Mouse (Mus musculus) T-helper 2 cell (primary cell): ENCODE data around the gene Actl6b.

Experiments used
- in situ Hi-C: fragments of 300-600 bp; cut with MboI, MseI; formaldehyde crosslinking; loops from one replicate; pipeline ENCODE4 v1.15.1; 2025; ENCODE audit warnings: high pct_unique_total_duplicates

The Actl6b gene

DNA sequence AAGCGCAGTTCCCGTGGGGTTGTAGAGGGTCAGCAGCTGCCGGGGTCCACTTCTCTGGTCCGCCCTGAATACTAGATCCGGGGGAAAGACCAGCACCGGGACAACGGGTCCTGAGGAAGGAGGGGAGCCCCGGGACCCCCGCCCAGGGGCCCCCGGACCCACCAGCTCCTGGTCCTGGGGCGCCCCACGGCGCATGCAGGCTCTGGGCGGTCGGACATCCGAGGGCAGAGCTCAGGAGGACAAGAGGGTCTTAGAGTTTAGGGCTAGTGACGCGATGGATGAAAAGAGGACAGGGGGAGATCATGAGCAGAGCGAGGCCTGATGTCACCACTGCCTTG lies 46.9 kb downstream of the Actl6b start:
- in situ Hi-C loops: loop anchor here (5.0 to 25.0 kb wide), 3 partner anchors 42 to 1662 kb away; partner anchors contain the start of genes Get4, Sap25 and Ufsp1

- in situ Hi-C loops: loop anchor here (5.0 to 25.0 kb wide), 3 partner anchors 42 to 1662 kb away; partner anchors contain the start of genes Get4, Sap25 and Ufsp1
Observed at GRCm38 (mm10) chr5:137600619-137601364, 47.5 kb downstream of the Actl6b start, which contains the start of gene Mospd3. Gene Mospd3, minus strand, starts transcription at chr5:137601058.

DNA sequence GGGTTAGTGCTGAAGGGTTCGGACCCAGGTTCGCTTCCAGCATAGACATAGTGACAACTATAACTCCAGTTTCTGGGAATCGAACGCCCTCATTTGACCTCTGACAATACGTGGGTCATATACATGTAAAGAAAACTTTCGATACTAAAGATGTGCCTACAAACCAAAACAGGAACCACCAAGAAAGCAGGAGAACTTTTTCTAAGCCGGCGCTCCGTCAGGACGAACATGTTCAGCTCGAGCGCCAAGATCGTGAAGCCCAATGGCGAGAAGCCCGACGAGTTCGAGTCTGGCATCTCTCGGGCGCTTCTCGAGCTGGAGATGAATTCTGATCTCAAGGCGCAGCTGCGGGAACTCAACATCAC lies 48.0 kb downstream of the Actl6b start:
- in situ Hi-C loops: loop anchor here (5.0 to 25.0 kb wide), 3 partner anchors 41 to 1661 kb away; partner anchors contain the start of genes Get4, Sap25 and Ufsp1

DNA sequence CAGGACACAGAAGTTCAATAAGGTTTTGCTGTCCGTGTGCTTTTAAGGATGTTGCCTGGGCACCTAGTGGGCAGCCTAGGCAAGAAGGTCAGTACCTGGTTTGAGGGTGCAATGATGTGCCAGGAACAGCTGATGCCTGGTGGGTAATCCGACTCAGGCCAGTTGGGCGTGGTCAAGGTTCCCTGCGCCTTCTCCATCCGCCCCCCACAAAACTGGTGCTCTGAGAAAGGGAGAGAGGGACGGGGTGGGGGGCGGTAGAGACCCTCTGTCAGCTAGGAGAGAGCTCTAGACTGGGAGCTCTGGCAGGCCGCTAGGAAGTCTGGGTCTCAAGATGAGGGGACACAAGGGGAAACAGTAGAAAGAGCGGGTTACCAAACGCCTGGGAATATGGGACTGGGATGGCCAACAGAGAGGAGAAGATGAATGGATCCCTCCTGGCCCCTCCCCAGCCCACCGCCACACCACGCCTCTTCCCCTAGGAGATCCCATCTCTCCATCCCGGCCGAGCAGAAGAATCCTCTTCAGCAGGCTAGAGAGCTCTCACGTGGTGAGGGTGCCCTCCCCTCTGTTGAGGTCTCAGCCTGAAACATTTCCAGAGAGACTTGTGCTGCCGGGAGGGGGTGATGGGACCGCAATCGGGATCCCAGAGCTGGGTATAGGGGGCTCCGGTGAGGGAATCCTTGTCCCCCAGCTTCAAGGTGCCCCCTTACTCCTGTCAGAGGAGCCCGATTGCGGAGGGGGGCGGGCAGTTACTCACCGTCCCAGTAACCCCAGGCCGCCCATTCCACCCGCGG lies 54.7 kb downstream of the Actl6b start:
- in situ Hi-C loops: loop anchor here (10.0 to 25.0 kb wide), 2 partner anchors 313 to 1654 kb away; partner anchors contain the start of genes Get4 and Ufsp1

GRCm38 (mm10) chr5:137608654-137609190 lies 55.4 kb downstream of the Actl6b start:
- in situ Hi-C loops: loop anchor here (10.0 to 25.0 kb wide), 2 partner anchors 314 to 1654 kb away; partner anchors contain the start of genes Get4 and Ufsp1

- in situ Hi-C loops: loop anchor here (10.0 to 25.0 kb wide), 2 partner anchors 314 to 1653 kb away; partner anchors contain the start of genes Get4 and Ufsp1
Observed at GRCm38 (mm10) chr5:137609292-137609691, 56.0 kb downstream of the Actl6b start.

DNA sequence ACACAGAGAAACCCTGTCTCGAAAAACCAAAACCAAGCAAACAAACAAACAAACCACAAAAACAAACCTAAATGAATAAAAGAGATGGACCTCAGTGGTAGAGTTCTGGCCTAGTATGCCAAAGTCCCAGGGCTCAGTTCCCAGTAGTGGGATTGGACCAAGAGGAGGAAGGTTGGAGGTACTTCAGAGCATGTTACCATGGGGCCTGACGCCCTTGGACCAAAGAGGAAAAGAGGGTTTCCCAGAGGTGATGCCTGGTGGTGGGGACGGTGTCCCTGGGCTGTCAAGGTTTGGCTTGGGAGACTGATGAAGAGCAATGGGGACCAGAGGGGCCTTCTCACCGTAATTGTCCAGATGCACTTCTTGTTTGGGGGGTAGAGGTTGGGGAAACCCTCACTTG lies 56.7 kb downstream of the Actl6b start:
- in situ Hi-C loops: loop anchor here (25.0 kb wide), 1 partner anchor 1652 kb away; the partner anchor contains the start of gene Get4

GRCm38 (mm10) chr5:137610548-137611244 lies 57.4 kb downstream of the Actl6b start:
- in situ Hi-C loops: loop anchor here (25.0 kb wide), 1 partner anchor 1652 kb away; the partner anchor contains the start of gene Get4

GRCm38 (mm10) chr5:137611245-137611602 lies 57.9 kb downstream of the Actl6b start:
- in situ Hi-C loops: loop anchor here (25.0 kb wide), 1 partner anchor 1651 kb away; the partner anchor contains the start of gene Get4

- in situ Hi-C loops: loop anchor here (25.0 kb wide), 1 partner anchor 1649 kb away; the partner anchor contains the start of gene Get4
Observed at GRCm38 (mm10) chr5:137613076-137613475, 59.8 kb downstream of the Actl6b start.

DNA sequence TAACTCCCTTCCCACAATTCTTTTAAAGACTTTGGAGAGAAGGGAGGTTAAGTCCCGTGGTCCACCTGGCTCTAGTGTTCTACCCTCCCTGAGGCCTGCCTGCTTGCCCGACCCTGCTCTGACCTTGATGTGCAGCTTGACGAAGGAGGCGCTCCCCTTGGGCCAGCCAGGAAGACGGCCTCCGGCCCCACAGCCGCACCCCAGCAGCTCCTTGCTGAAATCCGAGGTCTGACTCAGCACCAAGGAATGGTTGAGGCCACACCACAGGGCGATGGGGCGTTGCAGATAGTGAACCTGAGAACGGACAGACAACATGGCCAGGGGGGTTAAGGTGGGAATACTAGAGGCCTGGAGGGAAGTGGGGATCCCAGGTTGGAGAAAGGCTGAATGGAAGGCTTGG lies 60.2 kb downstream of the Actl6b start, which contains the start of gene Pcolce:
Gene Pcolce (minus strand): TSS at position 235 of the 400 bp plus-strand sequence.
- in situ Hi-C loops: loop anchor here (25.0 kb wide), 1 partner anchor 1649 kb away; the partner anchor contains the start of gene Get4

- in situ Hi-C loops: loop anchor here (25.0 kb wide), 1 partner anchor 1647 kb away; the partner anchor contains the start of gene Get4
Observed at GRCm38 (mm10) chr5:137614921-137615320, 61.6 kb downstream of the Actl6b start.

GRCm38 (mm10) chr5:137615347-137615746 lies 62.0 kb downstream of the Actl6b start:
- in situ Hi-C loops: loop anchor here (25.0 kb wide), 1 partner anchor 1647 kb away; the partner anchor contains the start of gene Get4
